Mouse (Mus musculus): ENCODE results near the gene Ncbp1. TPM values are rescaled to one million over a fixed set of nuclear protein-coding genes. Genes with fewer than 3 reads are reported as not detected.

The Ncbp1 gene
- total and polyA plus RNA-seq, 3 experiments, result 14.9 to 21.0 (median 19.1) TPM

DNA sequence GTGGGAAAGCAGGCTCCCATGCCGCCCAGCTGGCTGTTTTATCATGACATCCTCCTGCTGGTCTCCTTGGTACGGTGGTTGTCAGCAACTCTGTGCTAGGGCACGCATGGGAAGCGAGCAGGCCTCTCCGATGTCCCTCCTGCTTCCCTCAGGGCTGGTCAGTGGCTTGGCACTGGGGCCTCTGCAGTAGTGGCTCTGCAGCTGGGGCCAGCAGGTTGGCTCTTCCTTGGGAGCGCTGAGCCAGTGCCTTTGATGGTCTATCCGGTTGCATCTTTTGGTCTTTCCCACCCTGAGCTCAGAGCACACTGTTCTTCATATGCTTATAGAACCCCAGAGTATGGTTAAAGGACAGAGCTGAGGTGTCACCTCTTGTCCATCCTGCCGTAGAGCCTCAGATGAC, 28.3 kb upstream of the Ncbp1 start:
- Histone ChIP-seq H3K9ac (ENCODE audit: low read depth, low read length) (no peak overlapping the region), H3K4me1 (ENCODE audit: control insufficient read depth, insufficient read depth, low read length) (peaks cover 2% of the 10 kb centered on the region; the same call in 1 of the 2 replicates), H3K4me3 (no peak overlapping the region), H3K27me3 (ENCODE audit: control insufficient read depth, insufficient read depth, low read length) (no peaks in the 10 kb centered on the region), H3K27ac (no peak overlapping the region), H3K36me3 (ENCODE audit: control insufficient read depth, insufficient read depth, low read length) (peaks cover 2% of the 10 kb centered on the region; the same call in 1 of the 2 replicates), H3K79me2 (replicated peaks; ENCODE audit: control insufficient read depth, insufficient read depth, low read length) (no peaks in the 10 kb centered on the region)
- 67% methylated on average over 8 of the region's 8 CpGs for WGBS
- DNase-seq, result no peak
- TF ChIP-seq EP300 (IDR thresholded peaks at IDR 0.05; ENCODE audit: insufficient read depth, low read depth, low read length) (no peak), CTCF (IDR thresholded peaks at IDR 0.05) (no peak), POLR2A (IDR thresholded peaks at IDR 0.05; ENCODE audit: insufficient read depth, low read depth, low read length) (no peak)
- intact Hi-C loops (cut with DNase I), result no loop called here

- TF ChIP-seq EP300 (IDR thresholded peaks at IDR 0.05; ENCODE audit: insufficient read depth, low read depth, low read length), result no peak
- TF ChIP-seq CTCF (IDR thresholded peaks at IDR 0.05), result no peak
- TF ChIP-seq POLR2A (IDR thresholded peaks at IDR 0.05; ENCODE audit: insufficient read depth, low read depth, low read length), result no peak
- Histone ChIP-seq H3K9ac (ENCODE audit: low read depth, low read length) (no peak overlapping the region), H3K36me3 (ENCODE audit: control insufficient read depth, insufficient read depth, low read length) (peaks cover 2% of the 10 kb centered on the region; the same call in 1 of the 2 replicates), H3K79me2 (replicated peaks; ENCODE audit: control insufficient read depth, insufficient read depth, low read length) (no peaks in the 10 kb centered on the region), H3K4me3 (no peak overlapping the region), H3K4me1 (ENCODE audit: control insufficient read depth, insufficient read depth, low read length) (peaks cover 2% of the 10 kb centered on the region; the same call in 1 of the 2 replicates), H3K27ac (no peak overlapping the region), H3K27me3 (ENCODE audit: control insufficient read depth, insufficient read depth, low read length) (no peaks in the 10 kb centered on the region)
- WGBS, result 34% methylated on average over 3 of the region's 3 CpGs
- DNase-seq, result no peak
- intact Hi-C loops (cut with DNase I), result no loop called here
These were observed 27.1 kb upstream of the Ncbp1 start for GRCm38 (mm10) chr4:46111361-46111760.

DNA sequence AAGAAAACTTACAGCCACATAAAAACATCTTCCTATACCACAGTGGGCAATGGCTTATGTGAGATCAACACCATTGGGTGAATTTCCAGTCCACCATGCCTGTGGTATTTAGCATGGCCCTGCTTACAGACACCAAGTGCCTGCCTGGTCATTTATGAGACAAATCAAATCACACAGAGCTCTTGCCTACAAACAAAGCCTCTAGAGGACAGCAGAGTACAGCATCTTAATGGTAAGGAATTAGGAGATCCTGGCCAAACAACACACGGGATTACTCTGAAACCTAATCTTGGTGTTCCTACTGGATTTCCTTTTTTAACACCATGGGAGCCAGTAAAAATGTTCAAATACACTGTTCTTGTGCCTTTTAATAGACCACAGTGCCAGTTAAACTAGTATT, 23.1 kb upstream of the Ncbp1 start:
- Histone ChIP-seq H3K4me1 (ENCODE audit: control insufficient read depth, insufficient read depth, low read length) (peaks cover 3% of the 10 kb centered on the region; the same call in 1 of the 2 replicates), H3K36me3 (ENCODE audit: control insufficient read depth, insufficient read depth, low read length) (no peaks in the 10 kb centered on the region), H3K4me3 (no peak overlapping the region), H3K79me2 (replicated peaks; ENCODE audit: control insufficient read depth, insufficient read depth, low read length) (no peaks in the 10 kb centered on the region), H3K27ac (no peak overlapping the region), H3K27me3 (ENCODE audit: control insufficient read depth, insufficient read depth, low read length) (no peaks in the 10 kb centered on the region), H3K9ac (ENCODE audit: low read depth, low read length) (no peak overlapping the region)
- DNase-seq, result no peak
- intact Hi-C loops (cut with DNase I), result loop anchor here (5.0 kb wide), 1 partner anchor 73 kb away; no protein-coding TSS in a partner anchor
- WGBS, result 26% methylated on average over 1 of the region's 1 CpGs
- TF ChIP-seq POLR2A (IDR thresholded peaks at IDR 0.05; ENCODE audit: insufficient read depth, low read depth, low read length) (no peak), CTCF (IDR thresholded peaks at IDR 0.05) (peak; percentile 25), EP300 (IDR thresholded peaks at IDR 0.05; ENCODE audit: insufficient read depth, low read depth, low read length) (no peak)

- WGBS, result 55% methylated on average over 10 of the region's 10 CpGs
- H3K27ac ChIP-seq, result no peak overlapping the region
- no peaks in the 10 kb centered on the region for H3K27me3 ChIP-seq (ENCODE audit: control insufficient read depth, insufficient read depth, low read length)
- no peak overlapping the region for H3K4me3 ChIP-seq
- TF ChIP-seq CTCF (IDR thresholded peaks at IDR 0.05), result no peak
- TF ChIP-seq EP300 (IDR thresholded peaks at IDR 0.05; ENCODE audit: insufficient read depth, low read depth, low read length), result 0 out of 2 replicates have a peak, but pooled peaks have one; percentile 31
- H3K36me3 ChIP-seq (ENCODE audit: control insufficient read depth, insufficient read depth, low read length), result no peaks in the 10 kb centered on the region
- no peak overlapping the region for H3K9ac ChIP-seq (ENCODE audit: low read depth, low read length)
- H3K79me2 ChIP-seq (replicated peaks; ENCODE audit: control insufficient read depth, insufficient read depth, low read length), result no peaks in the 10 kb centered on the region
- peaks cover 2% of the 10 kb centered on the region; the same call in 1 of the 2 replicates for H3K4me1 ChIP-seq (ENCODE audit: control insufficient read depth, insufficient read depth, low read length)
- peak in 1 of 2 experiments; percentile 17 for DNase-seq
- intact Hi-C loops (cut with DNase I), result loop anchor here (5.0 kb wide), 1 partner anchor 74 kb away; no protein-coding TSS in a partner anchor
These were observed 21.8 kb upstream of the Ncbp1 start for GRCm38 (mm10) chr4:46116544-46117175.

DNA sequence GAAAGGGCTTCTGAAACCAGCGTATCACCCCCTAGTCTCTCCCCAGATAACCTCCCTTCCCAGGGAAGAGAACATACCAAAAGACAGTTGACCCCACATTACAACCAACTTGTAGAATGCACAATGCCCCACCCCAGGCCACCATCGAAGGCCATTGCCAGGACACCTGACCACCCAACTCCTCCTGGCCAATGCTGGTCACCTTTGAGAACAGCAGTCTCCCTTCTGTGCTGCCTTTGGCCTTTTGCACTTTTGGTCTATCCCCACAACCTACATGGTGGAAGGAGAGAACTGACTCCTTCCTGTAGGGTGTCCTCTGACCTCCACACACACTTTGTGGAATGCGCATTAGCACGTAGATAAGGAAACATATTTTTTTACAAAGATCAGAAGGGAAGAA, 20.9 kb upstream of the Ncbp1 start:
- Histone ChIP-seq H3K27me3 (ENCODE audit: control insufficient read depth, insufficient read depth, low read length) (no peaks in the 10 kb centered on the region), H3K36me3 (ENCODE audit: control insufficient read depth, insufficient read depth, low read length) (no peaks in the 10 kb centered on the region), H3K4me1 (ENCODE audit: control insufficient read depth, insufficient read depth, low read length) (peaks cover 2% of the 10 kb centered on the region; the same call in 1 of the 2 replicates), H3K27ac (no peak overlapping the region), H3K79me2 (replicated peaks; ENCODE audit: control insufficient read depth, insufficient read depth, low read length) (no peaks in the 10 kb centered on the region), H3K4me3 (no peak overlapping the region), H3K9ac (ENCODE audit: low read depth, low read length) (no peak overlapping the region)
- 94% methylated on average over 4 of the region's 4 CpGs for WGBS
- DNase-seq, result no peak
- intact Hi-C loops (cut with DNase I), result loop anchor here (5.0 kb wide), 1 partner anchor 75 kb away; no protein-coding TSS in a partner anchor
- TF ChIP-seq POLR2A (IDR thresholded peaks at IDR 0.05; ENCODE audit: insufficient read depth, low read depth, low read length), result no peak
- no peak for TF ChIP-seq CTCF (IDR thresholded peaks at IDR 0.05)
- TF ChIP-seq EP300 (IDR thresholded peaks at IDR 0.05; ENCODE audit: insufficient read depth, low read depth, low read length), result no peak

DNA sequence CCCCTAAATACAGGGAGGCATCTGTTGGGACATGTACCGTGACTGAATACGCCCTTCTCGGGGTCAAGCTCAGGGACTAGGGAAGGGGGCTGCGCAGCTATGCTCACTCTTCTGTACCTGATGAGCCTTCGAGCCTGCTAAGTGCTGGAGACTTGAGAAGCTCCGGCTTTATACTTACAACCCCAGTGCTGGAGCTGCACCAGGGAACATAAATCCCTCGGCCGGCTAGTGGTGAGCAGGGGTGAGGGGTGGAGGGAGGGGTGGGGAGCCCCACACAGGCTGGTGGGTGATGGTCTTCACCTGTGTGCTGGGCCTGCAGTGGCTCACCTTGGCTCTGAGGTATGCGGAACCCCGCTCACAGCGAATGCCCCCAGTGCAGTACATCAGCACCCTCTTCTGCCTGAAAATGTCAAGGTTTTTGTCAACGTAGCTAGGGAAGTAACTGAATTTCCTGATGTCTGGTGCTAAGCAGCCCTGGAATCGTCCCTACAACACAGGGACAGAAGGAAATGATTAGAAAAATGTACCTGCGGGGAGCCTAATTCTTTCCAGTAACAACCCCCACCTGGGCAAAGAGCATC, 18.8 kb upstream of the Ncbp1 start:
- TF ChIP-seq EP300 (IDR thresholded peaks at IDR 0.05; ENCODE audit: insufficient read depth, low read depth, low read length) (no peak), POLR2A (IDR thresholded peaks at IDR 0.05; ENCODE audit: insufficient read depth, low read depth, low read length) (no peak), CTCF (IDR thresholded peaks at IDR 0.05) (no peak)
- intact Hi-C loops (cut with DNase I), result loop anchor here (5.0 kb wide), 2 partner anchors 77 to 87 kb away; no protein-coding TSS in a partner anchor
- Histone ChIP-seq H3K27me3 (ENCODE audit: control insufficient read depth, insufficient read depth, low read length) (no peaks in the 10 kb centered on the region), H3K9ac (ENCODE audit: low read depth, low read length) (no peak overlapping the region), H3K36me3 (ENCODE audit: control insufficient read depth, insufficient read depth, low read length) (no peaks in the 10 kb centered on the region), H3K27ac (no peak overlapping the region), H3K79me2 (replicated peaks; ENCODE audit: control insufficient read depth, insufficient read depth, low read length) (no peaks in the 10 kb centered on the region), H3K4me3 (no peak overlapping the region), H3K4me1 (ENCODE audit: control insufficient read depth, insufficient read depth, low read length) (peaks cover 2% of the 10 kb centered on the region; the same call in 1 of the 2 replicates)
- WGBS, result 89% methylated on average over 14 of the region's 14 CpGs
- no peak for DNase-seq

Data from heart, adult 2 months (tissue).